Mouse (Mus musculus) heart, embryonic 13.5 days (tissue): Measurements from ENCODE around the gene Mob3a. TPM values are rescaled to one million over a fixed set of nuclear protein-coding genes. Genes with fewer than 3 reads are reported as not detected.

Source experiments
- ATAC-seq: fragments of 200-750 bp; cut with Nextera tagmentation; 2 replicates; pipeline ENCODE4 v1.8.0; 2017; ENCODE audit warnings: moderate TSS enrichment; ENCODE audit not compliant: insufficient number of reproducible peaks, low FRiP score, low TSS enrichment; ENCODE audit errors: extremely low read depth
- H3K27ac ChIP-seq: fragments of 300-500 bp; sonication (generic); replicated peaks from 2 replicates; pipeline ENCODE4 v1.5.1; 2015; ENCODE audit warnings: moderate library complexity, mild to moderate bottlenecking, inconsistent platforms
- H3K27me3 ChIP-seq: fragments of 300-500 bp; sonication (generic); replicated peaks from 2 replicates; pipeline ENCODE4 v1.6.1; 2015; ENCODE audit warnings: mild to moderate bottlenecking, inconsistent platforms
- H3K36me3 ChIP-seq: fragments of 300-500 bp; sonication (generic); 2 replicates; pipeline ENCODE4 v1.6.1; 2015; ENCODE audit warnings: mild to moderate bottlenecking, inconsistent platforms
- H3K4me1 ChIP-seq: fragments of 300-500 bp; sonication (generic); 2 replicates; pipeline ENCODE4 v1.6.1; 2015; ENCODE audit warnings: inconsistent platforms
- H3K4me2 ChIP-seq: fragments of 300-500 bp; sonication (generic); 2 replicates; pipeline ENCODE4 v1.6.1; 2015; ENCODE audit warnings: inconsistent platforms, mild to moderate bottlenecking, moderate library complexity
- H3K4me3 ChIP-seq: fragments of 300-500 bp; sonication (generic); 2 replicates; pipeline ENCODE4 v1.5.1; 2015; ENCODE audit warnings: moderate library complexity, mild to moderate bottlenecking, inconsistent platforms
- H3K9ac ChIP-seq: fragments of 300-500 bp; sonication (generic); 2 replicates; pipeline ENCODE4 v1.6.1; 2015; ENCODE audit warnings: inconsistent platforms, mild to moderate bottlenecking, moderate library complexity
- H3K9me3 ChIP-seq: fragments of 300-500 bp; sonication (generic); 2 replicates; pipeline ENCODE4 v1.6.1; 2016; ENCODE audit warnings: inconsistent platforms
- WGBS: fragments of 180-500 bp; shearing (Covaris S2); methylation state at CpG from one replicate; pipeline ENCODE4 v1.1.7; 2015; ENCODE audit warnings: mixed read lengths; 5-methylcytosine and 5-hydroxymethylcytosine counted together
- polyA plus RNA-seq: library from polyadenylated mRNA; unstranded; fragments of >200 nt; fragmentation: Nextera tagmentation; extraction: Ambion mirVana; gene quantifications from 2 replicates; pipeline ENCODE4 v1.2.1, GENCODE M21; 2015

Mob3a gene
- polyA plus RNA-seq, 1 experiment from 2014 or later: 26.0 TPM

DNA sequence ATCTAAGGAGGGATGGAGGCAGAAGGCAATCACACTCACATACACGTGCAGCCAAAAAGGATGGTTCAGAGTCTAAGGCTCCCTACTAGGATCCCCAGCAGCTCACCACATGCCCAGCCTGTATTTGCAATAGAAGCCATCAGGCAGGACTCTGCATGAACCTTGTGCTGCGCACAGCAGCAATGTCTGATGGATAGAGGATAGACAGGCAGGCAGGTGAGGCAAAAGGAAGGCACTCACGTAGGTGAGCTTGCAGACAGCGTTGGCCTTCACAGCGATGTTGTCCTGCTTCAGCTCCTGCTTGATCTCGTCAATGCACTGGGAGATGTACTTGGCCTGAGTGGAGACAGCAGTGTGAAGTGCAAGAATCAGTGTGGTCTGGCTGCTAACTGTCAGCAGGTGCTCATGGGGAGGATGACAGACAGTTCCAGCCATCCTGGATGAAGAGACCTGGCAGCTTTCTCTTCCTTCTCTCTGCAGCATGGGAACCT is 30.9 kb upstream of the Mob3a start:
- Histone ChIP-seq H3K9ac (no peak overlapping the region), H3K27me3 (no peaks in the 10 kb centered on the region), H3K4me1 (peaks cover 27% of the 10 kb centered on the region), H3K9me3 (no peaks in the 10 kb centered on the region), H3K4me2 (no peak overlapping the region), H3K4me3 (no peak overlapping the region), H3K36me3 (peaks cover 89% of the 10 kb centered on the region), H3K27ac (no peak overlapping the region)
- WGBS: 78% methylated on average over 6 of the region's 6 CpGs
- no peak for ATAC-seq

DNA sequence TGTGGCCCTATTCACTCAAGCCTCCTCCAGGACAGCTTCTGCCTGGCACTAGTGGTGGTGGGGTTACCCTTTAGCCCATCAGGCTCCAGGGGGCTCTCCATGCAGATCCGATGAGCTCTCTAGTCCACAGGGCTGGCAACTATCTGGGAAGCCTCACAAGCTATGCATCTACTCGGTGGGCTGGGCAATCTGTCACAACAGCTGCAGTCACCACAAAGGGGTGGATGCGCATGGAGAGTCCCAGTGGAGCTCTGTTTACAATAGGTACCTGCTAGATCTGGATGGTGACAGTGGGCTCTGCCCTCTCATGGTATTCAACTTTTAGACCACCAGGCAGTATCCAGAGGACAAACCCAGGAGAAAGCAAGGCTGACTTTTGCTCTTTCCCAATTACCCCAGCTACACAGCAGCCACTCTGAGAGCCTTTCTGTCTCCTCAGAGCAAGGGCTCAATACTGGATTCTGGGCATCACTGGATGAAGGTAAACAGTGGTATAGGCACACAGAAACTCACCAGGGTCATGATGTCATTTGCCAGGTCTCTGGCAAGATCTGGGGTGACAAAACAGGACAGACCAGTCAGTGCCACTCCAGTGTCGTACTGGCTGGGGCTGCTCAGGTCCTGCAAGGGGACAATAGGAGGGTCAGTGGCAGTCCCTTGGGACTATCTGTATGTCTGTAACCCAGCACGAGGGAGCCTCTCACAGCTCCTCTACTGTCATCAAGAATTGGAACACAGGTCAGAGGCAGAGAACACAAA is 25.8 kb upstream of the Mob3a start:
- Histone ChIP-seq H3K27me3 (no peaks in the 10 kb centered on the region), H3K4me1 (no peaks in the 10 kb centered on the region), H3K27ac (no peak overlapping the region), H3K9ac (no peak overlapping the region), H3K4me2 (no peak overlapping the region), H3K36me3 (peaks cover 100% of the 10 kb centered on the region), H3K9me3 (no peaks in the 10 kb centered on the region), H3K4me3 (no peak overlapping the region)
- no peak for ATAC-seq
- 79% methylated on average over 5 of the region's 5 CpGs for WGBS

DNA sequence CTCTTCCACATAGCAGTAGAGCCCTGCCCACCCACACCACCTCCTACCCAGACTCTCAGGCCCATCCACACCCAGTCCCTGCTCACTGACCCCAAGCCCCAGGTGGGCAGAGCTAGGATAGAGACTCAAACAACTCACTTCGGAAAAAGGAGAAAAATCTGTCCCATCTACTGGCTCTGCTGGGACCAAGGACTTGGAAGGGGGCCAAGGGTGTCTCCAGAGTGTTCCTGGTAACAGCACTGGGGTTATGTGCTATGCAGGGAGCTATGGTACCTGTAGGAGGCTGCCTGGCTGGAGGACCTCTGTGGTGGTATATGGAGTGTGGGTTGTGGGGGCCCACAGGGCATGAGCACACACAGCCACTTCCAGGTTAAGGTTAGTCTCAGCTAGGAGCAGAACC is 15.5 kb upstream of the Mob3a start:
- Histone ChIP-seq H3K36me3 (peaks cover 100% of the 10 kb centered on the region), H3K4me1 (no peaks in the 10 kb centered on the region), H3K27me3 (no peaks in the 10 kb centered on the region), H3K9ac (no peak overlapping the region), H3K27ac (no peak overlapping the region), H3K9me3 (no peaks in the 10 kb centered on the region), H3K4me2 (no peak overlapping the region), H3K4me3 (no peak overlapping the region)
- 91% methylated on average over 1 of the region's 1 CpGs for WGBS
- no peak for ATAC-seq

DNA sequence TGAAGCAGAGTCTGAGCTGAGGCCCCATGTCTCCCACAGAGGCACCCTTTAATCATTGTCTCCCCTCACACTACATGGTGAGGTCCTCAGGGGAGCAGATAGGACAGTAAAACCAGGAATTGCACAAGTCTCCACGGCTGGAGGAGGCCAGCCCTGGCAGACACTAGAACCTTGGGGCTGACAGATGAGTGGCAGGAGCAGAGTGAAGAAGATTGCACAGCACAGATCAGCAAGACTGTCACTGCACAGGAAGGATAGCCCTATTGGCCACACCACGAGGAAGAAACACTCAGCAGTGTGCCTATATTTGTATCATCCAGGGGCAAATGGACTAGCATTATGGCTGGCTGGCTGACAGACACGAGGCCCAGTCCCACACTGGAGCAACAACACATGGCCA is 9.1 kb upstream of the Mob3a start:
- Histone ChIP-seq H3K9ac (no peak overlapping the region), H3K4me1 (peaks cover 3% of the 10 kb centered on the region; the same call in 1 of the 2 replicates), H3K9me3 (no peaks in the 10 kb centered on the region), H3K4me2 (no peak overlapping the region), H3K4me3 (no peak overlapping the region), H3K27me3 (no peaks in the 10 kb centered on the region), H3K36me3 (peaks cover 100% of the 10 kb centered on the region), H3K27ac (no peak overlapping the region)
- 73% methylated on average over 3 of the region's 3 CpGs for WGBS
- ATAC-seq: no peak

DNA sequence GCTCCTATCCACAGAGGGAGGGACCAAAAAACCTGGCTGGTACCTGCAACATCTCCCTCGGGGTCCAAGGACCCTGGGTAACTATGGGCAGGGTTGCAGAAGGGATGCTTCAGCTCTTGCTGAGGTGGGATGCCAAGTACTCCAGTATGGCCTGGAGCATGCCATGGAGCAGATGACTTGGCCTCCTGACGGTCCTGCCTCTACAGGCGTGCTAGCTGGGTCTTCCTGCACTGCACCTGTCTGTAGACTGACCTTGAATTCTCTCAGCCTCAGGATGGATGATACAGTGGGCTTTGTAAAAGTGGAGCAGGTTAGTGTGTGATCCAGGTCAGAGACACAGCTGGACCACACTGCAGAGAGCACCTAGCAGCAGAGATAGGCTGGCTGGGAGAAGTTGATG is 3.7 kb upstream of the Mob3a start:
- H3K9ac ChIP-seq: no peak overlapping the region
- H3K27ac ChIP-seq: 0 out of 2 replicates have a peak overlapping the region, but pooled peaks have one; percentile 5
- peaks cover 43% of the 10 kb centered on the region for H3K4me1 ChIP-seq
- H3K36me3 ChIP-seq: peaks cover 54% of the 10 kb centered on the region
- ATAC-seq: no peak
- no peaks in the 10 kb centered on the region for H3K27me3 ChIP-seq
- H3K4me3 ChIP-seq: no peak overlapping the region
- H3K9me3 ChIP-seq: no peaks in the 10 kb centered on the region
- 67% methylated on average over 3 of the region's 3 CpGs for WGBS
- H3K4me2 ChIP-seq: no peak overlapping the region

DNA sequence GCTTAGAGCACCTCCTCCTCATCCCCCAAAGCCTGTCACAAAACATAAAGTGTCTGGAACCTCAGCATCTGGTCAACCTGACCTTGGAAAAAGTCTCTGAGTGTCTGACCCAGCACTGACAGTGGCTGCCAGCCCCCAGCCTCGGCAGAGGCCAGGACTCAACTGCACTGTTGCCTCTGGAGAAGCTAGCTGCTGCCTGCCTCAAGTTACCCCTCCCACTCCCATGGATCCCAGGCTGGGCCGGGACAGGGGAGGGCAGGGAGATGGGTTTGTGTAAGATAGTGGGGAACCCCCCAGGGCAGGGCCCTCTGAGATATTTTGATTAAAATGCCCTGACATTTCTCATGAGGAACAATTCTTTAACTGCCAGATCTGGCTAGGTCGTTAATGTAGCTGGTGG is 3.3 kb upstream of the Mob3a start:
- Histone ChIP-seq H3K9me3 (no peaks in the 10 kb centered on the region), H3K4me1 (peaks cover 48% of the 10 kb centered on the region), H3K36me3 (peaks cover 50% of the 10 kb centered on the region), H3K4me2 (no peak overlapping the region), H3K4me3 (no peak overlapping the region), H3K27me3 (no peaks in the 10 kb centered on the region), H3K27ac (0 out of 2 replicates have a peak overlapping the region, but pooled peaks have one; percentile 15), H3K9ac (0 out of 2 replicates have a peak overlapping the region, but pooled peaks have one; percentile 82)
- ATAC-seq: no peak
- WGBS: 52% methylated on average over 3 of the region's 3 CpGs

DNA sequence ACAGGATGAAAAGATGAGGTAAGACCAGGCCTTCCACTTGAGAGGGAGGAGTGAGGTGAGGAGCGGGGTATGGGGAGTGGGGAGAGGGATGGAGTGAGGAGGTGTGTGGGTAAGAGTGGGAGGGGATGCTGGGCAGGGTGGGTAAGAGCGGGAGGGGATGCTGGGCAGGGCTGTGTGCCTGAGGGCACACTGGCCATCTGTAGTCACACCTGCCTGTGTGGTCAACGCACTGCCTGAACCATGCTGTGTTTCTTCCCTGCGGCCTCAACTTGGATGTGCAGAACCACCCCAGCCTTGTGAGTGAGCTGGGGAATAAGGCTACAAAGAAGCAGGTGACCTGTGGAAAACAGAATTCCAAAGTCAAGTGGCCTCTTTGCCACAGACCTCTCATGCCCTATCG is 2.6 kb upstream of the Mob3a start:
- ATAC-seq: no peak

DNA sequence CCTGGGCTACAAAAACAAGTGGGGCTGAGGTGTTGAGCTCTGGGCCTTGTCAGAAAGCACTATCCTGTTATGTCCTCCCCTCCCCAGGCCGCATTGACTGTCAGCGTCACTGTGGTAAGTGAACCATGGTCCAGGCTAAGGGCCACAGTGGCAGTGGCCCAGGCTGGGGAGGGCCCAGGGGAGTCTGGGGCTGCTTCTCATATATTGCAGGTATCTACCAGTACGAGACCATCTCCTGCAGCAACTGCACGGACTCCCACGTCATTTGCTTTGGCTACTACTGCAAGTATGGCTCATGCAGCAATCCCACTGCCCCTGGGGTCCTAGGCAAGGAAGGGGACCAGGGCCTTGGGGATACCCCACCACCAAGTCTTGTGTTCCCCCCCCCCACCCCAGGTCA is 1.9 kb upstream of the Mob3a start:
- Histone ChIP-seq H3K4me3 (peak overlapping the region; percentile 61), H3K9me3 (no peaks in the 10 kb centered on the region), H3K9ac (peak overlapping the region; percentile 82), H3K4me2 (peak overlapping the region; percentile 95), H3K27me3 (no peaks in the 10 kb centered on the region), H3K36me3 (peaks cover 42% of the 10 kb centered on the region), H3K4me1 (peaks cover 59% of the 10 kb centered on the region), H3K27ac (0 out of 2 replicates have a peak overlapping the region, but pooled peaks have one; percentile 76)
- 85% methylated on average over 5 of the region's 5 CpGs for WGBS
- no peak for ATAC-seq

More for the DNA sequence above, 2.6 kb upstream of the Mob3a start:
- Histone ChIP-seq H3K4me2 (no peak overlapping the region), H3K27me3 (no peaks in the 10 kb centered on the region), H3K9ac (peak overlapping the region; percentile 82; the same call in 1 of the 2 replicates), H3K4me3 (no peak overlapping the region), H3K9me3 (no peaks in the 10 kb centered on the region), H3K4me1 (peaks cover 53% of the 10 kb centered on the region), H3K27ac (0 out of 2 replicates have a peak overlapping the region, but pooled peaks have one; percentile 15), H3K36me3 (peaks cover 44% of the 10 kb centered on the region)
- 84% methylated on average over 5 of the region's 5 CpGs for WGBS

DNA sequence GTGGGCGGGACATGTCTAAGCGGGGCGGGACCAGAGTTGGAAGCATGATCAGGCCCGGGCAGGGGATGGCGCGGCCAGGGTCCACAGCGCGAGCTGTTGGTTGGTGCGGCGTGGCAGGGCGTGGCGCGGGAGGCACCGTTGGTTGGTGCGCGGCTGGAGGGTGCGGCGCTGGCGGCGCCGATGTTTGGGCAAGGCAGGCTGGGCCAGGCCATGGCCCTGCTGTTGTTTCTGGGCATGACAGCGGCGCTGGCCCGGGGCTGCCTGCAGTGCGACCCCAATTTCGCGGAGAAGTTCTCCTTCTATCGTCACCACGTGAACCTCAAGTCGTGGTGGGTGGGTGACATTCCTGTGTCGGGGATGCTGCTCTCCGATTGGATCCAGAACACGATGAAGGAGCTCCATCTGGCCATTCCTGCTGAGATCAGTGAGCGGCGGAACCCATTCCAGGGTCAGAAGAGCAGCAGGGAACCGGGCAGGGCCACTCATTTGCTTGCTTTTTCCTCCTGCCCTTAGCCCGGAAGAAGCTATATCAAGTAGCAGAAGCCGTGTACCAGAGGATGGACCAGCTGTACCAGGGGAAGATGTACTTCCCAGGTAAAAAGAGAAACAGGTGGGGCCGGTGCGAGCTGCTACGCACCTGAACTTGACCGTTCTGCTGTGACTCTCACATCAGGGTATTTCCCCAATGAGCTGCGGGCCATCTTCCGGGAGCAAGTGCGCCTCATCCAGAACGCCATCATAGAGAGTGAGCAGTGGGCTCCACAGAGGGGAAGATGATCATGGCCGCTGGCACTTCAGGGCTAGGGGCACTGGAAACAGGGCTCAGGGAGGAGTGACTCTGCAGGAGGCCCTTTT is 986 bp upstream of the Mob3a start:
- peaks cover 38% of the 10 kb centered on the region for H3K36me3 ChIP-seq
- no peaks in the 10 kb centered on the region for H3K27me3 ChIP-seq
- H3K9me3 ChIP-seq: no peaks in the 10 kb centered on the region
- H3K27ac ChIP-seq: peak overlapping the region; percentile 76
- H3K4me1 ChIP-seq: peaks cover 67% of the 10 kb centered on the region
- WGBS: 2% methylated on average over 47 of the region's 47 CpGs
- H3K4me2 ChIP-seq: peak overlapping the region; percentile 95
- peak; percentile 80 for ATAC-seq
- H3K4me3 ChIP-seq: peak overlapping the region; percentile 61
- peak overlapping the region; percentile 82 for H3K9ac ChIP-seq

DNA sequence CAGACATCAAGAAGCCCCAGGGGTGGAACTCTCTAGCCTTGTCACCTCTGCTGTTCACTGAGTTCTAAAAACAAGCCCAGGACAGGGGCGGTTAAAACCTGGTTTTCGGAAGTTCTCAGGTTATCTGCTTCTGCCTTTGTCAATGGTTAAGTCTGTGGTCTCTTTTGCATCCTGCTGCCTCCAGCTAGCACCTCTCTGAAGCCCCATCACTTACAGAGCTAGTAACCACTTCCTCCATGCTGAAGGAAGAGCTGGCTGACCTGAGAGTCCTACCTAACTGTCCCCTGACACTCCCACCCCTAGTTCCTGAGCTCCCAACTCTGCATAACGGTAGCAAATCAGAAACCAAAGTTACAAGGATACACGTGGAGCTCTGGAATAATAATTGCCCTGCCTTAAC is 1.0 kb downstream of the Mob3a start:
- no peak for ATAC-seq
- Histone ChIP-seq H3K36me3 (peaks cover 18% of the 10 kb centered on the region), H3K9me3 (no peaks in the 10 kb centered on the region), H3K4me1 (peaks cover 81% of the 10 kb centered on the region), H3K4me3 (peak overlapping the region; percentile 61), H3K27ac (peak overlapping the region; percentile 76; the same call in 1 of the 2 replicates), H3K27me3 (no peaks in the 10 kb centered on the region), H3K4me2 (peak overlapping the region; percentile 95), H3K9ac (peak overlapping the region; percentile 81)
- 34% methylated on average over 4 of the region's 4 CpGs for WGBS

DNA sequence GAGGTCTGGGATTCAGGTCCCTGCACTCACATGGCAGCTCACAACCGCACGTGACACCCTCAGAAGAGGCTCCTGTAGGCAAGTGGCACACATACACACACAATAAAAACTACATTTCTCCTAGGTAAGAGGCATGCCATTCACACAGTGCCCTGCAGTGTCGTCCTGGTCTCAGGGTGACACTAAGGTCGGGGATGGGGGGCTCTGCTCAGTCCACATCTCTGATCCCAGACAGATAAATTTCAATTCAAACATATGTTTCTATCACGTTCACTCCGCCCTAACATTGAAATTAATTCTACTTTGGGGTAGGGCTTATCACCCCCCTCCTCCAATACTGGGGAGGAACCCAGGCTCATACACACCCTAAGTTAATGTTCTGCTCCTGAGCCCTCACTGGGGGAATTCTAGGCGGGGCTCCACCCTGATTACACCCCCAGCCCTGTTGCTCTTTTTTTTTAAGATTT is 1.7 kb downstream of the Mob3a start:
- Histone ChIP-seq H3K9ac (peak overlapping the region; percentile 59), H3K4me3 (peak overlapping the region; percentile 61; the same call in 1 of the 2 replicates), H3K4me1 (peaks cover 83% of the 10 kb centered on the region), H3K9me3 (no peaks in the 10 kb centered on the region), H3K36me3 (peaks cover 13% of the 10 kb centered on the region), H3K27ac (no peak overlapping the region), H3K4me2 (peak overlapping the region; percentile 95), H3K27me3 (no peaks in the 10 kb centered on the region)
- ATAC-seq: no peak
- WGBS: 84% methylated on average over 7 of the region's 7 CpGs
